Mouse (Mus musculus): ENCODE data around the gene Aldh3a2.

DNA sequence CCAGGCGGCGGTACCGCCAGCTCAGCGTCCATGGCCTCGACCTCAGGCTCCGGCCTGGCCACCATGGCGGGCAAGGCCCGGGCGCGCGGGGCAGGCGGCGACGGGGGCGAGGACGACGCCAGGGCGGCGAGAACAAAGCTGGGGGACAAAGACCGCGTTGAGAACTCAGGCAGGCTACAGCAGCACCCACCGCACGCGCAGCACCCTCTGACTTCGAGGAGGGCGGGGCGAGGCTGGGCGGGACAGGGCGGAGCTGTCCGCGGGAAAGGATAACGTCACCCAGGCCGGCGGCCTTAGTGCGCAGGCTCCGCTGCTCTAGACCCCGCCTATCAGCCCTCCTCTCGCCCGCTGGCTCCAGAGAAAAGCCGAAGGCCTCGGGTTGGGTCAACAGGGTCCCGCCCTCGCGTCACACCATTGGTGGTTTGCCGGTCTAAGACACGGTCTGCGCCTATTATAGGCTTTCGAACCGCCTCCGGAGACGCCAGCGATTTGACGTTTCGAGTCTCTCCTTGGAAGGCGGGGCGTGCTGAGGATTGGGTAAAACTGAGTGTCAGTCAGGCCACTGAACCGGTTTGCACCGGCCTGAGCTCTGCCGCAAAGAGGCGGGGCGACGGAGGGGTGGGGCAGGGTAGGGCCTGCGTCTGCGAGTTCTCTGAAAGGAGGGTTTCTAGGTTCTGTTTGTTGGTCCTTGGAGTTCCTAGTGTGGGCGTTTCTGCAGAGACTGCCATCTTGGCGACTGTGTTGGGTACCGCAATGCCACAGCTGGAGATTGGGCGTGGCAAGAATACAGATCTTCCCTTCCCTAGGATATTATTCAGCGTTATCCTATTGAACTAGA, 92.2 kb downstream of the Aldh3a2 start, which contains the start of gene Usp22:
- peak; percentile 65 for TF ChIP-seq POLR2A (IDR thresholded peaks at IDR 0.05; ENCODE audit: low read depth, low read length)
- no peak for TF ChIP-seq CTCF (IDR thresholded peaks at IDR 0.05; ENCODE audit: extremely low read depth, insufficient read depth, insufficient read length, insufficient replicate concordance)
